Mouse (Mus musculus): ENCODE results near the gene Lrrc32.

Gene Lrrc32

DNA sequence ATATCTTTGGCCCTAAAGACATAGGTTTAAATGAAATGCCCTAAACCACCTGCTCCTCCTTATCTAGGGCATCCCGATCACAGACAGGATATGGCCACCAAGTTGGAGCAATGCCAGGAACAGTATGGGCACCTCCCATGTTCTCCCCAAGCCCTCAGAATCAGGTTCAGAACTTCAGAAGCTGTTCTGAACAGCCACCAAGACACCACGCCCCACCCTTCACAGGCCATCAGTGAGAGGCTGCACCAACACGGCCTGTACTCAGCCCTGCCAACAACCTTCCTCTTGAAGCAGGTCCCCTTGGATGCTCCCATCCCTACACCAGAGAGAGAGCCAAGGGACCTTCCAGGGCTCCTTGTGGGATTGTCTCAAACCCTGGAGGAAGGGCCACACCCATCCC, 55.5 kb downstream of the Lrrc32 start:
- DNase-seq (ENCODE audit: low spot score in 2 of 2) = no peak

DNA sequence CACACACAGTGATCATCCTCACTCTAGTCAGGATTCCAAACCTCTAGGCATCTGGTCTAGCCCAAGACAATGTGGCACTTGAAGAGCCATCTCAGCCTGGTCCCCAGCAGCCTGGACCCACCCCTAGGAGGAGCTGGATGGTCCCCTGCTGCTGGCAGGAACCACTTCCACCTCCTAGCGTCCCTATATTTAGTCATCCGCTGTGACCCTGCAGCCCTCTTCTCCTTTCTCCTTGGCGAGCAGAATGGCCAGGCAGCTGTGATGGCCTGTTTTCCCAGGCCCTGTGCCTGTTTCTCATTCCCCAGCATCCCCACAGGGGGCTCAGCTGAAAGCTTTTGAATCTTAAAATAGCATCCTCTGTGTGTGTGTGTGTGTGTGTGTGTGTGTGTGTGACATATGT, 59.8 kb downstream of the Lrrc32 start:
- no peak for DNase-seq (ENCODE audit: low spot score in 2 of 2)

DNA sequence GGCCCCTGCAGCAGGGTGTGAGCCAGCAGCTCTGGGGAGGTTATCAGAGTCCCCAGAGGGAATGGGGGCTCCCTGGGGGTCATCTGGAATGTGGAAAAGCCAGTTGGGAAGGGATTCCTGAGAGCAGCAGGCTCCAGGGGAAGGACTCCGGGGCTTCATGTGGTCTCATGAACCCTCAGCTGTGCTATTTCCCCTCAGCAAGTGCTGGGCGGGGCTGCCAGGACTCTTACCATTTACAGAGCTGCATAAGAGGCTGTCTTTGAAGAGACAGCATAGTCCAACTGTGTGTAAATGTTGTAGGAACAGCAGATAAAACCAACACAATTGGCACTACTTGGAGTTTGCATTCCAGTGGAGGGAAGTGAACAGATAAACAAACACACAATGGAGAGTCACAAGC, 61.5 kb downstream of the Lrrc32 start:
- no peak for DNase-seq (ENCODE audit: low spot score in 2 of 2)

DNA sequence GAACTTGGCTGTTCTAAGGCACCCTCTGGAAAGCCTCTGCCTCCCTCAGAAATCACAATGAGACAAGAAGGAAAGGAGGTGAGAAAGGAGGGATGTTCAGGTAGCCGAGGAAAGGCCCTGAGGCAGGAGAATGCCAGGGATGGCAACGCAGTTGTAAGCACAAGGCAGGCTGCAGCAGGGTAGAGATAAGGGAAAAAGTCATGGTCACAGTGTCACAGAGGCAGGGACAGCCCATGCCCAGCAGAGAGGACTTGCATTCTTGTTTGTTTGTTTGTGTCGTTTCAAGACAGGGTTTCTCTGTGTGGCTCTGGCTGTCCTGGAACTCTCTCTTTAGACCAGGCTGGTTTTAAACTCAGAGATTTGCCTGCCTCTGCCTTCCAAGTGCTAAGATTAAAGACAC, 62.0 kb downstream of the Lrrc32 start:
- no peak for DNase-seq (ENCODE audit: low spot score in 2 of 2)
